Mouse (Mus musculus) ES-Bruce4 (cell line): ENCODE results near the gene Gm36245. TPM values are rescaled to one million over a fixed set of nuclear protein-coding genes. Genes with fewer than 3 reads are reported as not detected.

Source experiments
- H3K27ac ChIP-seq: 2 replicates; pipeline ENCODE4 v1.5.1; 2012; ENCODE audit warnings: low read length, inconsistent platforms; ENCODE audit not compliant: insufficient read depth
- H3K27me3 ChIP-seq: 2 replicates; pipeline ENCODE4 v1.6.1; 2012; ENCODE audit warnings: mild to moderate bottlenecking, low read length, inconsistent platforms; ENCODE audit not compliant: control insufficient read depth, poor library complexity, insufficient read depth, severe bottlenecking
- H3K36me3 ChIP-seq: 2 replicates; pipeline ENCODE4 v1.6.1; 2012; ENCODE audit warnings: inconsistent platforms, mild to moderate bottlenecking, low read length, moderate library complexity; ENCODE audit not compliant: control insufficient read depth, poor library complexity, insufficient read depth, severe bottlenecking
- H3K4me1 ChIP-seq: one replicate; pipeline ENCODE4 v1.8.1; 2011; ENCODE audit warnings: low read length; ENCODE audit not compliant: control insufficient read depth, insufficient read depth
- H3K4me3 ChIP-seq: 2 replicates; pipeline ENCODE4 v1.5.1; 2011; ENCODE audit warnings: low read depth, mild to moderate bottlenecking, low read length
- H3K9ac ChIP-seq: 2 replicates; pipeline ENCODE4 v1.6.1; 2012; ENCODE audit warnings: low read depth, mild to moderate bottlenecking, inconsistent platforms; ENCODE audit not compliant: poor library complexity, severe bottlenecking
- H3K9me3 ChIP-seq: replicated peaks from 2 replicates; pipeline ENCODE4 v1.6.1; 2012; ENCODE audit warnings: mild to moderate bottlenecking, low read length, inconsistent platforms; ENCODE audit not compliant: control insufficient read depth, poor library complexity, insufficient read depth, severe bottlenecking
- CTCF ChIP-seq: IDR thresholded peaks from one replicate; pipeline ENCODE4 v1.8.1; 2011; ENCODE audit warnings: low read depth, low read length
- EP300 ChIP-seq: IDR thresholded peaks from 2 replicates; pipeline ENCODE4 v1.6.1; 2011; ENCODE audit warnings: low read depth, low read length; ENCODE audit not compliant: insufficient read depth
- POLR2A ChIP-seq: IDR thresholded peaks from one replicate; pipeline ENCODE4 v1.8.1; 2011; ENCODE audit warnings: low read length; ENCODE audit not compliant: insufficient read depth
- polyA plus RNA-seq: library from polyadenylated mRNA; stranded (reverse); fragments of >200 nt; gene quantifications from 2 replicates; pipeline ENCODE4 v1.2.4, GENCODE M21; 2011; ENCODE audit warnings: low read depth; ENCODE audit not compliant: missing spikeins, insufficient read depth, insufficient read length

Gm36245 gene
- polyA plus RNA-seq, 1 experiment = not detected

DNA sequence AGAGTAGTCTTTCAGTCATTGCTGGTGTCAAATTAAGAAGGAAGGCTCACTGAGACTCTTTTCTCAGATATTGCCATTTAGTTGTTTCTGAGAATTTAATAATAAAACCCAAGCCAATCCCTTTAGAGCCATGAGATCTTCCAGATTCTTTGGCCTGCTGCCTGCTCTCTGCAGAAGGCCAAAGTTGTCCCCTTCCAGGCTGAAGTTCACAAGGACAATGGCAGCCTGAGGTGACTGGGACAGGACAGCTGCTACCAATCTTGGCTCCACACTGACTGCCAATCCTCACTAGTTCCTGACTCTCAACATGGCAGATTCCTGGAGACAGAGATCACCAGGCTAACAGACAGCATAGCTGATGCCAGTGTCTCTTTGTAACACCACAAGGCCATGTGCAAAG, 12.0 kb upstream of the Gm36245 start:
- H3K27ac ChIP-seq = no peak overlapping the region
- H3K9me3 ChIP-seq = no peaks in the 10 kb centered on the region; the same call in 1 of the 2 replicates
- H3K9ac ChIP-seq = no peak overlapping the region
- H3K4me1 ChIP-seq = no peaks in the 10 kb centered on the region
- TF ChIP-seq CTCF = no peak
- TF ChIP-seq POLR2A = no peak
- TF ChIP-seq EP300 = no peak
- no peaks in the 10 kb centered on the region for H3K27me3 ChIP-seq
- H3K36me3 ChIP-seq = no peaks in the 10 kb centered on the region
- H3K4me3 ChIP-seq = no peak overlapping the region

DNA sequence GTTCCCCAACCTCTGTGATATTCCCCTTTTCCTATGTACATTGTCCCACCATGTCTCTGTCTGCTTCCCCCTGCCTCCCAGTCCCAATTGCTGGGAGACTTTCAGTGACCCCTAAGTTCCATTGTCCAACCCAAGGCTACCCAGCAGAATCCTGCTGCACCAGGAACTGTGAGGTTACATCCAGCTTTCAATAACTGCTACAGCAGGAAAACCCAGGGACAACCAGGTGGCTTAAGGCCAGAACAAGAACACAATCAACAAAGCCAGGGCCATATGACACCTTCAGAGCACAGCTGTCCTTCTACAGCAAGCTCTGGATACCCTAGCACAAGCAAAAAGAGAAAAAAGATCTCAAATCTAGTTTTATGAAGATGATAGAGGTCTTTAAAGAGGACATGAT, 10.1 kb upstream of the Gm36245 start:
- H3K27me3 ChIP-seq = no peaks in the 10 kb centered on the region
- no peaks in the 10 kb centered on the region for H3K36me3 ChIP-seq
- no peak for TF ChIP-seq CTCF
- no peak for TF ChIP-seq EP300
- TF ChIP-seq POLR2A = no peak
- no peaks in the 10 kb centered on the region for H3K9me3 ChIP-seq
- no peak overlapping the region for H3K27ac ChIP-seq
- H3K4me3 ChIP-seq = no peak overlapping the region
- no peaks in the 10 kb centered on the region for H3K4me1 ChIP-seq
- H3K9ac ChIP-seq = no peak overlapping the region

DNA sequence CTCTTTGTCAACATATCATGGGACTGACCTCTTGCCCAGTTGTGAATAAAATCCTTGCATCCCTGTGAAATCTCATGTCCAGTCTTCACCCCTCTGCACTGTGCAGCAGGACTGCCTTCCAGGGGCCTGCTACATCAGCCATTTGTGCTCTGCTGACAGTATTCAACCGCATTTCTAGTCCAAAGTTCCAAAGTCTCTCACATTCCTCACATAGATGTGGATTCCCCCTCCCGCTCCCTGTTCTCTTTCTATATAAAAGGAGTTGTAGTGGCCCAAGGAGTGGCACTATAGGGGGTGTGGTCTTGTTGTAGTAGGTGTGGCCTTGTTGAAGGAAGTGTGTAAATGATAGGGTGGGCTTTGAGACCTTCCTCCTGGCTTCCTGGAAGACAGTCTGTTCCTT, 8.2 kb upstream of the Gm36245 start:
- Histone ChIP-seq H3K9ac (no peak overlapping the region), H3K36me3 (no peaks in the 10 kb centered on the region), H3K4me1 (no peaks in the 10 kb centered on the region), H3K27me3 (no peaks in the 10 kb centered on the region), H3K27ac (no peak overlapping the region), H3K9me3 (no peaks in the 10 kb centered on the region), H3K4me3 (no peak overlapping the region)
- TF ChIP-seq EP300 (no peak), CTCF (no peak), POLR2A (no peak)

DNA sequence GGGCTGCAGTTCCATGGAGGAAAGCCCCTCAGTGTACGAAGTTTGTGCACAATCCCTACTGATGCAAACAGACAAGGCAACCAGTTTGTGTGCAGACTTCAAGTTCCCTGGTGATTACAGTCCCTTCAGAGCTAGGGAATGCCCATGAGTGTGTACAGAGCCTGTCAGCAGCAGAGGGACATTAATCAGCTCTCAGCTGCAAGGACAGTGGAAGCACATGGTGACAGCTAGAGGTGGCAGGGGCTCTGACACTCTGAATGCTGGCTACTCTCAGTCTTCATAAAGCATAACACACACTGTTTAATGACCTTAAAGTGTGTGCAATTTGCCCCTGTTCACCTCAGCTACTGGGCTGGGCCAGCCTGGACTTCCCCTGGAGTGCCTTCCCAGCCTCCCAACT, 5.5 kb upstream of the Gm36245 start:
- Histone ChIP-seq H3K27me3 (no peaks in the 10 kb centered on the region), H3K9me3 (no peaks in the 10 kb centered on the region), H3K4me3 (no peak overlapping the region), H3K9ac (no peak overlapping the region), H3K36me3 (no peaks in the 10 kb centered on the region), H3K4me1 (no peaks in the 10 kb centered on the region), H3K27ac (no peak overlapping the region)
- TF ChIP-seq POLR2A = no peak
- TF ChIP-seq CTCF = no peak
- no peak for TF ChIP-seq EP300

DNA sequence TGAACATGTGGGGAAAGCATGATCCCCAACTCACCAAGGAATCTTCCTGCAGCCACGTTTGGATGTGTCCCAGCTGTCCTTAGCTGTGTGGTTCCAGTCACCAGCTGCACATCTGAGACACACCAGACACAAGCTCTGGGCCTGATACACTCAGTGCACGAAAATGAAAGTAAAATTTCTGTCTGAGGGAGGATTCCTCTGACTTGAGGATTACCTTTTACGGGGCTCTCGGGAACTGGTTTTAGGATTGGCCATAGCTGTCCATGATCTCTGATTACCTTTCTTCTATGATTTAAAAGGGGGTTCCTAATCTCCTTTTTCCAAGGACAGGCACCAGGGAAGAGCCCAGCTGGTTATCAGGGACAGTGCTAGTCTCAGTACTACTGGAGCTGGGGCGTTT, 3.1 kb upstream of the Gm36245 start, which contains the start of gene Apol10b:
Apol10b (minus strand) TSS at position 165 of the 400 bp plus-strand sequence.
- H3K4me3 ChIP-seq = no peak within 1 kb of the TSS
- no peaks in the 10 kb centered on the region for H3K9me3 ChIP-seq
- H3K4me1 ChIP-seq = no peaks in the 10 kb centered on the region
- no peak within 1 kb of the TSS for H3K27ac ChIP-seq
- no peaks in the 10 kb centered on the region for H3K27me3 ChIP-seq
- no peaks in the 10 kb centered on the region for H3K36me3 ChIP-seq
- H3K9ac ChIP-seq = no peak within 1 kb of the TSS
- TF ChIP-seq EP300 (no peak), CTCF (no peak), POLR2A (no peak)

DNA sequence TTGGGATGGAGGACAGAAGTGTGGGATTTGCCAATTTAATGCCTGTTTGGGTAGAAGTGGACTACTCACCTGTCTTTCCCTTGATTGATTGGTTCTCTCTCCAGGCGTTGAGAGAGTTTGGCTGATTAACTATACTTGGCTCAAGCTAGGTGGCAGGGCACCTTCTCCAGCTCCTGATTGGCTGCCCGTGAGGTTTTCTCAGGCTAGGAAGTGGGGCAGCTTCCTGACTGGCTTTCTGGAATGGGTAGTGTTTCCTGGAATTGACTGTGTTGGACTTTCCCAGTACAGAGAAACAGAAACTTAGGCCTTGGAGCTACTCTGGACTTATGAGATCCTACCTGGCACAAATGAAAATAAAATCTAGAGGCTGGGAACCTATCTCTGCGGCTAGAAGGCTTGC, 629 bp upstream of the Gm36245 start:
- Histone ChIP-seq H3K27me3 (no peaks in the 10 kb centered on the region), H3K27ac (no peak overlapping the region), H3K9ac (no peak overlapping the region), H3K4me1 (no peaks in the 10 kb centered on the region), H3K4me3 (no peak overlapping the region), H3K36me3 (no peaks in the 10 kb centered on the region), H3K9me3 (no peaks in the 10 kb centered on the region)
- TF ChIP-seq POLR2A = no peak
- no peak for TF ChIP-seq CTCF
- no peak for TF ChIP-seq EP300

DNA sequence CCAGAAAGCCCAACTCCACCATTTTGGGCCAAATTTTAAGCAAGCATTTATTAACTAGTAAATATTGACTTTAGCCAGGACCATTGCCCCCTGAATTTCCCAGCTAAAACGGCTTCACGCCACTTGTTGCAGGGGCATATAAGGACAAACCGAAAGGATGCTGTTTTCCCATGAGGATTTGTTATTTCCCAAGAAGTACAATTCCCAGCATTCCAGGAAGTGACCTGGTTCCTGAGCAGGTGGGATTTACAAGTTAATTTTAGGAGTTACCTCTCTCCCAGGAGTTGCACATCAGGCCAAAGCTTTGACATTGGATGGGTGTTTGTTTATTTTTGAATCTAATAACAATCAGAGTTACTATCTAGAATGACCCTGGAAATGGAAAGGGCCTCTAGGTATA, 7.0 kb downstream of the Gm36245 start:
- Histone ChIP-seq H3K36me3 (no peaks in the 10 kb centered on the region), H3K9ac (no peak overlapping the region), H3K4me1 (no peaks in the 10 kb centered on the region), H3K4me3 (no peak overlapping the region), H3K27me3 (no peaks in the 10 kb centered on the region), H3K27ac (no peak overlapping the region), H3K9me3 (no peaks in the 10 kb centered on the region)
- no peak for TF ChIP-seq CTCF
- no peak for TF ChIP-seq POLR2A
